19 mouse cellular contexts compared by ENCODE assay signal in genomic region chr2:33801336-33801735, GRCm38 (mm10).
DNase-seq lines count a peak whose midpoint lies in the region; ATAC-seq lines count a peak whose summit lies in the region.
"Had no signal": no experiment of that assay in that cellular context is flagged by ENCODE, and none has a peak within 500 bp of the region (broad histone marks: within the 10 kb centered on the region; RNA-seq: fewer than 3 reads in every experiment).

No protein-coding gene starts in this region.

- no peak overlapping the region for H3K9ac ChIP-seq in hindbrain, embryonic 14.5 days
- no peak overlapping the region; the same call in 1 of the 2 replicates for H3K9ac ChIP-seq in hindbrain, embryonic 16.5 days (ENCODE audit: low read depth, low read length)
- H3K9ac ChIP-seq in limb, embryonic 11.5 days (ENCODE audit: low read length): no peak overlapping the region
- H3K9ac ChIP-seq in lung, embryonic 16.5 days (ENCODE audit: low read length): no peak overlapping the region
- H3K9ac ChIP-seq: kidney, embryonic 15.5 days; liver, postnatal 0 days; neural tube, embryonic 15.5 days had no signal

- no peaks in the 10 kb centered on the region for H3K27me3 ChIP-seq in hindbrain, embryonic 14.5 days (ENCODE audit: control insufficient read depth, insufficient read depth, low read length)
- no peaks in the 10 kb centered on the region for H3K27me3 ChIP-seq in hindbrain, embryonic 16.5 days (replicated peaks; ENCODE audit: control insufficient read depth, insufficient read depth, low read length)
- no peaks in the 10 kb centered on the region for H3K27me3 ChIP-seq in limb, embryonic 11.5 days (ENCODE audit: control insufficient read depth, insufficient read depth, low read length)
- no peaks in the 10 kb centered on the region for H3K27me3 ChIP-seq in lung, embryonic 16.5 days (ENCODE audit: control insufficient read depth, insufficient read depth, low read depth, low read length)
- H3K27me3 ChIP-seq: kidney, embryonic 15.5 days; neural tube, embryonic 15.5 days had no signal

- peaks cover 43% of the 10 kb centered on the region for H3K36me3 ChIP-seq in hindbrain, embryonic 14.5 days (replicated peaks; ENCODE audit: control insufficient read depth, insufficient read depth)
- H3K36me3 ChIP-seq in hindbrain, embryonic 16.5 days (ENCODE audit: control insufficient read depth, insufficient read depth, low read length): peaks cover 9% of the 10 kb centered on the region
- peaks cover 2% of the 10 kb centered on the region; the same call in 1 of the 2 replicates for H3K36me3 ChIP-seq in limb, embryonic 11.5 days (ENCODE audit: control insufficient read depth, insufficient read depth, low read length)
- no peaks in the 10 kb centered on the region for H3K36me3 ChIP-seq in lung, embryonic 16.5 days (ENCODE audit: control insufficient read depth, insufficient read depth, low read length)

- no peak for ATAC-seq in hindbrain, embryonic 14.5 days (ENCODE audit: low FRiP score)
- no peak for ATAC-seq in hindbrain, embryonic 16.5 days
- ATAC-seq in limb, embryonic 11.5 days (ENCODE audit: insufficient number of reproducible peaks, low FRiP score, low TSS enrichment, low read depth): 0 out of 2 replicates have a peak, but pooled peaks have one; percentile 7
- ATAC-seq in lung, embryonic 16.5 days (ENCODE audit: low read depth): peak; percentile 29; the same call in 1 of the 2 replicates
- peak; percentile 47 for ATAC-seq in megakaryocyte, adult 5-6 weeks (ENCODE audit: poor library complexity, severe bottlenecking)
- ATAC-seq: liver, postnatal 0 days had no signal

- peak overlapping the region; percentile 43; the same call in 1 of the 2 replicates for H3K27ac ChIP-seq in hindbrain, embryonic 14.5 days
- no peak overlapping the region; the same call in 1 of the 2 replicates for H3K27ac ChIP-seq in hindbrain, embryonic 16.5 days (ENCODE audit: low read depth, low read length)
- no peak overlapping the region for H3K27ac ChIP-seq in limb, embryonic 11.5 days (replicated peaks; ENCODE audit: low read depth, low read length)
- peak overlapping the region; percentile 23; the same call in 1 of the 2 replicates for H3K27ac ChIP-seq in lung, embryonic 16.5 days (ENCODE audit: low read length)
- H3K27ac ChIP-seq: heart, embryonic 10.5 days; kidney, embryonic 15.5 days; midbrain, embryonic 10.5 days; neural tube, embryonic 15.5 days had no signal

- H3K9me3 ChIP-seq in hindbrain, embryonic 14.5 days (ENCODE audit: control insufficient read depth, low read length): no peaks in the 10 kb centered on the region
- no peaks in the 10 kb centered on the region for H3K9me3 ChIP-seq in hindbrain, embryonic 16.5 days (ENCODE audit: control insufficient read depth, low read length)
- H3K9me3 ChIP-seq in limb, embryonic 11.5 days (ENCODE audit: control insufficient read depth, low read length): no peaks in the 10 kb centered on the region
- H3K9me3 ChIP-seq in lung, embryonic 16.5 days (ENCODE audit: control insufficient read depth, low read length): no peaks in the 10 kb centered on the region
- H3K9me3 ChIP-seq: heart, embryonic 10.5 days; kidney, embryonic 15.5 days; midbrain, embryonic 10.5 days; neural tube, embryonic 15.5 days had no signal

- H3K4me3 ChIP-seq in hindbrain, embryonic 14.5 days (replicated peaks; ENCODE audit: low read length): no peak overlapping the region
- no peak overlapping the region for H3K4me3 ChIP-seq in hindbrain, embryonic 16.5 days (ENCODE audit: low read length)
- H3K4me3 ChIP-seq in limb, embryonic 11.5 days (ENCODE audit: low read depth, low read length): no peak overlapping the region
- H3K4me3 ChIP-seq in lung, embryonic 16.5 days (ENCODE audit: low read length): no peak overlapping the region
- H3K4me3 ChIP-seq: heart, embryonic 10.5 days; kidney, embryonic 15.5 days; midbrain, embryonic 10.5 days; neural tube, embryonic 15.5 days had no signal

- DNase-seq in hindbrain, embryonic 14.5 days (ENCODE audit: low spot score): no peak
- DNase-seq in limb, embryonic 11.5 days (ENCODE audit: low spot score): no peak
- no peak for DNase-seq in T-cell, adult 2 months (ENCODE audit: low spot score)
- no peak for DNase-seq in retina, embryonic 14.5 days (ENCODE audit: low spot score)
- DNase-seq: adrenal gland, postnatal 36 days; cerebellum, adult 9-10 months; kidney, adult 11 months; kidney, postnatal 4 days; liver, postnatal 0 days; thymus, adult 2 months; thymus, postnatal 4 days had no signal

- H3K4me2 ChIP-seq in hindbrain, embryonic 14.5 days (replicated peaks): no peak overlapping the region
- no peak overlapping the region for H3K4me2 ChIP-seq in hindbrain, embryonic 16.5 days (ENCODE audit: low read length)
- no peak overlapping the region for H3K4me2 ChIP-seq in limb, embryonic 11.5 days (ENCODE audit: low read depth, severe bottlenecking)
- no peak overlapping the region for H3K4me2 ChIP-seq in lung, embryonic 16.5 days (ENCODE audit: low read depth, low read length)
- H3K4me2 ChIP-seq: kidney, embryonic 15.5 days; liver, embryonic 11.5 days; neural tube, embryonic 15.5 days had no signal

- H3K4me1 ChIP-seq in hindbrain, embryonic 14.5 days (replicated peaks; ENCODE audit: control insufficient read depth, insufficient read depth, low read length): peaks cover 30% of the 10 kb centered on the region
- peaks cover 4% of the 10 kb centered on the region; the same call in 1 of the 2 replicates for H3K4me1 ChIP-seq in hindbrain, embryonic 16.5 days (ENCODE audit: control insufficient read depth, insufficient read depth, low read depth, low read length)
- H3K4me1 ChIP-seq in limb, embryonic 11.5 days (ENCODE audit: control insufficient read depth, insufficient read depth, low read length): peaks cover 26% of the 10 kb centered on the region
- peaks cover 11% of the 10 kb centered on the region for H3K4me1 ChIP-seq in lung, embryonic 16.5 days (replicated peaks; ENCODE audit: control insufficient read depth, insufficient read depth, low read length)
- H3K4me1 ChIP-seq: kidney, embryonic 15.5 days had no signal

- WGBS in hindbrain, embryonic 14.5 days: 67% methylated on average over 8 of the region's 8 CpGs
- 73% methylated on average over 8 of the region's 8 CpGs for WGBS in hindbrain, embryonic 16.5 days
- 64% methylated on average over 8 of the region's 8 CpGs for WGBS in limb, embryonic 11.5 days
- WGBS in lung, embryonic 16.5 days: 60% methylated on average over 8 of the region's 8 CpGs

Comparison
In these comparisons a context has a peak if more than half of its experiments do, and no peak if none do; other contexts are left out.
1. H3K27ac ChIP-seq: peak in hindbrain, embryonic 14.5 days (single experiment) and lung, embryonic 16.5 days (single experiment); none in hindbrain, embryonic 16.5 days (single experiment) and limb, embryonic 11.5 days (single experiment).
2. ATAC-seq: peak in limb, embryonic 11.5 days (single experiment), lung, embryonic 16.5 days (single experiment) and megakaryocyte, adult 5-6 weeks (single experiment); none in hindbrain, embryonic 14.5 days (single experiment) and hindbrain, embryonic 16.5 days (single experiment).